Mouse (Mus musculus): ENCODE data around the gene Gabarapl2. TPM values are rescaled to one million over a fixed set of nuclear protein-coding genes. Genes with fewer than 3 reads are reported as not detected.
"Not testable (repeated sequence)": the region's sequence is repeated elsewhere in the genome, so short reads cannot be mapped to it uniquely, and the experiment has no call there.

The Gabarapl2 gene
- polyA plus RNA-seq, 1 experiment from 2014 or later = 438 TPM

GRCm38 (mm10) chr8:111919663-111920062 is 20.8 kb upstream of the Gabarapl2 start:
- Histone ChIP-seq H3K4me2 (no peak overlapping the region), H3K4me1 (no peaks in the 10 kb centered on the region), H3K36me3 (replicated peaks) (0 out of 2 replicates have a peak, but pooled peaks cover 3% of the 10 kb centered on the region), H3K9ac (no peak overlapping the region), H3K4me3 (no peak overlapping the region), H3K27ac (no peak overlapping the region), H3K27me3 (replicated peaks) (no peaks in the 10 kb centered on the region), H3K9me3 (no peaks in the 10 kb centered on the region)
- WGBS = 87% methylated on average over 2 of the region's 2 CpGs
- ATAC-seq (replicated peaks) = no peak

- Histone ChIP-seq H3K4me1 (no peaks in the 10 kb centered on the region), H3K9me3 (no peaks in the 10 kb centered on the region), H3K36me3 (replicated peaks) (0 out of 2 replicates have a peak, but pooled peaks cover 3% of the 10 kb centered on the region), H3K27me3 (replicated peaks) (no peaks in the 10 kb centered on the region), H3K9ac (no peak overlapping the region), H3K27ac (no peak overlapping the region), H3K4me3 (no peak overlapping the region), H3K4me2 (no peak overlapping the region)
- ATAC-seq (replicated peaks) = no peak
- 92% methylated on average over 4 of the region's 4 CpGs for WGBS
Observed at GRCm38 (mm10) chr8:111920971-111921370, 19.5 kb upstream of the Gabarapl2 start.

- no peak for ATAC-seq (replicated peaks)
- H3K9me3 ChIP-seq = no peaks in the 10 kb centered on the region
- H3K9ac ChIP-seq = no peak overlapping the region
- no peaks in the 10 kb centered on the region for H3K36me3 ChIP-seq (replicated peaks)
- H3K4me2 ChIP-seq = no peak overlapping the region
- no peak overlapping the region for H3K4me3 ChIP-seq
- no peak overlapping the region for H3K27ac ChIP-seq
- H3K27me3 ChIP-seq (replicated peaks) = no peaks in the 10 kb centered on the region
- 33% methylated on average over 10 of the region's 10 CpGs for WGBS
- H3K4me1 ChIP-seq = no peaks in the 10 kb centered on the region
Observed at GRCm38 (mm10) chr8:111923383-111923804, 17.1 kb upstream of the Gabarapl2 start.

GRCm38 (mm10) chr8:111924976-111925375 is 15.5 kb upstream of the Gabarapl2 start:
- Histone ChIP-seq H3K4me1 (no peaks in the 10 kb centered on the region), H3K4me3 (no peak overlapping the region), H3K27me3 (replicated peaks) (no peaks in the 10 kb centered on the region), H3K27ac (no peak overlapping the region), H3K9ac (no peak overlapping the region), H3K9me3 (no peaks in the 10 kb centered on the region), H3K4me2 (no peak overlapping the region), H3K36me3 (replicated peaks) (no peaks in the 10 kb centered on the region)
- no peak for ATAC-seq (replicated peaks)
- WGBS = 87% methylated on average over 7 of the region's 7 CpGs

GRCm38 (mm10) chr8:111929648-111930344 is 10.7 kb upstream of the Gabarapl2 start:
- Histone ChIP-seq H3K4me1 (peaks cover 12% of the 10 kb centered on the region), H3K9me3 (no peaks in the 10 kb centered on the region), H3K9ac (no peak overlapping the region), H3K27ac (no peak overlapping the region), H3K27me3 (replicated peaks) (no peaks in the 10 kb centered on the region), H3K36me3 (replicated peaks) (no peaks in the 10 kb centered on the region), H3K4me3 (no peak overlapping the region), H3K4me2 (no peak overlapping the region)
- 73% methylated on average over 8 of the region's 8 CpGs for WGBS
- no peak for ATAC-seq (replicated peaks)

DNA sequence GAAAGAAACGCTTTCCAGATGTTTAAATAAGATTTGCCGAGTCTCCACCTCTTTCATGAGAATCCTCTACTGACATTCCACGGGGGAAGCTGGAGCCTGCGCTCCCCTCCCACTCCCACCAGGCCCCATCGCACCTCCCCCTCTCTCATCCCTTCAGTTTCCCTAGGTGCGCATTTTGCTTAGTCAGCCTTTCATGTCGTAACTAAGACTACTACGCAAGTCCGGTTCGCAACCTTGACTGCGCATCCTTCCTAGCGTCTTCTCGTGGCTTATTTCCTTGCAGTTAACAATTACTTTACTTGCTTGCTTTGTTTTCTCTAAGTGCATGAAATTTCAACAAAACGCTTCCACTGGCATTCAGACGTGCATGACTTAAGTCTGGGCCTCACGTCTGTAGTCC is 8.8 kb upstream of the Gabarapl2 start:
- no peaks in the 10 kb centered on the region for H3K36me3 ChIP-seq (replicated peaks)
- H3K4me3 ChIP-seq = no peak overlapping the region
- H3K9me3 ChIP-seq = no peaks in the 10 kb centered on the region
- H3K4me2 ChIP-seq = no peak overlapping the region
- H3K9ac ChIP-seq = no peak overlapping the region
- H3K4me1 ChIP-seq = peaks cover 12% of the 10 kb centered on the region
- no peak for ATAC-seq (replicated peaks)
- WGBS = 79% methylated on average over 16 of the region's 16 CpGs
- no peak overlapping the region for H3K27ac ChIP-seq
- no peaks in the 10 kb centered on the region for H3K27me3 ChIP-seq (replicated peaks)

- Histone ChIP-seq H3K36me3 (replicated peaks) (no peaks in the 10 kb centered on the region), H3K9ac (peak overlapping the region; percentile 87), H3K4me3 (peak overlapping the region; percentile 60), H3K27ac (peak overlapping the region; percentile 94), H3K4me1 (peaks cover 12% of the 10 kb centered on the region), H3K9me3 (no peaks in the 10 kb centered on the region), H3K27me3 (replicated peaks) (no peaks in the 10 kb centered on the region), H3K4me2 (peak overlapping the region; percentile 87)
- 28% methylated on average over 19 of the region's 19 CpGs for WGBS
- ATAC-seq (replicated peaks) = no peak
Observed at GRCm38 (mm10) chr8:111932580-111933336, 7.7 kb upstream of the Gabarapl2 start.

- ATAC-seq (replicated peaks) = peak; percentile 100
Observed at GRCm38 (mm10) chr8:111933348-111934076, 7.0 kb upstream of the Gabarapl2 start, which contains the start of gene Tmem231. Gene Tmem231, minus strand, starts transcription at chr8:111933881.

GRCm38 (mm10) chr8:111934201-111934600 is 6.3 kb upstream of the Gabarapl2 start:
- no peak overlapping the region for H3K9ac ChIP-seq
- peak overlapping the region; percentile 87; the same call in 1 of the 2 replicates for H3K4me2 ChIP-seq
- 0 out of 2 replicates have a peak, but pooled peaks have one; percentile 5 for ATAC-seq (replicated peaks)
- peak overlapping the region; percentile 94; the same call in 1 of the 2 replicates for H3K27ac ChIP-seq
- no peaks in the 10 kb centered on the region for H3K9me3 ChIP-seq
- peaks cover 12% of the 10 kb centered on the region for H3K4me1 ChIP-seq
- no peaks in the 10 kb centered on the region for H3K36me3 ChIP-seq (replicated peaks)
- 86% methylated on average over 2 of the region's 2 CpGs for WGBS
- H3K4me3 ChIP-seq = no peak overlapping the region
- no peaks in the 10 kb centered on the region for H3K27me3 ChIP-seq (replicated peaks)

More at GRCm38 (mm10) chr8:111933348-111934076, 7.0 kb upstream of the Gabarapl2 start, which contains the start of gene Tmem231:
- H3K4me1 ChIP-seq = peaks cover 12% of the 10 kb centered on the region
- peak within 1 kb of the TSS; percentile 94 for H3K27ac ChIP-seq
- H3K27me3 ChIP-seq (replicated peaks) = no peaks in the 10 kb centered on the region
- under 1% methylated on average over 53 of the region's 53 CpGs for WGBS
- H3K4me3 ChIP-seq = peak within 1 kb of the TSS; percentile 60
- no peaks in the 10 kb centered on the region for H3K36me3 ChIP-seq (replicated peaks)
- H3K4me2 ChIP-seq = peak within 1 kb of the TSS; percentile 87
- peak within 1 kb of the TSS; percentile 87 for H3K9ac ChIP-seq
- H3K9me3 ChIP-seq = no peaks in the 10 kb centered on the region

DNA sequence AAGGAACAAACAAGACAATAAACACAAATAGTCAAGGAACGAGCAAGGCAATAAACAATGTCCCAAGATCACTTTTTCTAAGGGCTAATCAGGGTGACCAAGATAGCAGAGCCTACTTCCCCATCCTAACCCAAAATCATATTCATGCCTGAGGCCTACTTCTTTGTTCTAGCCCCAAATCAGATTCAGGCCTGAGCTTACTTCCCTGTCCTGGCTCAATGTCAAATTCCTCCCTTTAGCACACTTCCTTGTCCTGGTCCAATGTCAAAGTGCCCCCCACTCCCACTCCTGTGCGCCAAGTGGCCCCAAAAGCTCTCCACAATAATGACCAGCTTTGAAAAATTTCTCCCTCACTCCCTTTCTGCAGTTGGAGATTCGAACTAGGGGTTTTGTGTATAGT is 3.3 kb upstream of the Gabarapl2 start:
- Histone ChIP-seq H3K9ac (no peak overlapping the region), H3K4me3 (no peak overlapping the region), H3K27ac (no peak overlapping the region), H3K4me1 (peaks cover 29% of the 10 kb centered on the region), H3K4me2 (no peak overlapping the region), H3K27me3 (replicated peaks) (no peaks in the 10 kb centered on the region), H3K9me3 (no peaks in the 10 kb centered on the region), H3K36me3 (replicated peaks) (no peaks in the 10 kb centered on the region)
- ATAC-seq (replicated peaks) = no peak
- WGBS = 68% methylated on average over 3 of the region's 3 CpGs

GRCm38 (mm10) chr8:111938076-111938985 is 2.2 kb upstream of the Gabarapl2 start:
- not testable (repeated sequence) for H3K36me3 ChIP-seq (replicated peaks); H3K4me2 ChIP-seq; H3K27ac ChIP-seq; H3K9ac ChIP-seq; H3K9me3 ChIP-seq; ATAC-seq (replicated peaks); H3K4me3 ChIP-seq; H3K27me3 ChIP-seq (replicated peaks)
- peaks cover 22% of the 10 kb centered on the region for H3K4me1 ChIP-seq
- 87% methylated on average over 9 of the region's 9 CpGs for WGBS
